Mouse (Mus musculus) hindbrain, embryonic 16.5 days (tissue): ENCODE measurements around the gene Gm43552. TPM values are rescaled to one million over a fixed set of nuclear protein-coding genes. Genes with fewer than 3 reads are reported as not detected.
"Not testable (repeated sequence)": the region's sequence is repeated elsewhere in the genome, so short reads cannot be mapped to it uniquely, and the experiment has no call there.

Experiments used
- ATAC-seq: fragments of 200-750 bp; cut with Nextera tagmentation; 2 replicates; pipeline ENCODE4 v1.8.0; 2017; ENCODE audit warnings: moderate TSS enrichment, moderate library complexity
- H3K27ac ChIP-seq: fragments of 300-500 bp; sonication (generic); 2 replicates; pipeline ENCODE4 v1.5.1; 2014; ENCODE audit warnings: low read depth, mild to moderate bottlenecking, control low read depth, low read length, moderate library complexity
- H3K27me3 ChIP-seq: fragments of 300-500 bp; sonication (generic); replicated peaks from 2 replicates; pipeline ENCODE4 v1.6.1; 2014; ENCODE audit warnings: low read length; ENCODE audit not compliant: control insufficient read depth, insufficient read depth
- H3K36me3 ChIP-seq: fragments of 300-500 bp; sonication (generic); 2 replicates; pipeline ENCODE4 v1.6.1; 2014; ENCODE audit warnings: mild to moderate bottlenecking, low read length, moderate library complexity, mixed read lengths; ENCODE audit not compliant: control insufficient read depth, insufficient read depth
- H3K4me1 ChIP-seq: fragments of 300-500 bp; sonication (generic); 2 replicates; pipeline ENCODE4 v1.6.1; 2014; ENCODE audit warnings: low read depth, low read length; ENCODE audit not compliant: control insufficient read depth, insufficient read depth
- H3K4me2 ChIP-seq: fragments of 300-500 bp; sonication (generic); 2 replicates; pipeline ENCODE4 v1.6.1; 2014; ENCODE audit warnings: mild to moderate bottlenecking, low read length, control low read depth, moderate library complexity
- H3K4me3 ChIP-seq: fragments of 300-500 bp; sonication (generic); 2 replicates; pipeline ENCODE4 v1.5.1; 2014; ENCODE audit warnings: mild to moderate bottlenecking, low read length, control low read depth, moderate library complexity
- H3K9ac ChIP-seq: fragments of 300-500 bp; sonication (generic); 2 replicates; pipeline ENCODE4 v1.6.1; 2014; ENCODE audit warnings: low read depth, mild to moderate bottlenecking, control low read depth, low read length, moderate library complexity
- H3K9me3 ChIP-seq: fragments of 300-500 bp; sonication (generic); 2 replicates; pipeline ENCODE4 v1.6.1; 2014; ENCODE audit warnings: mild to moderate bottlenecking, low read length, moderate library complexity; ENCODE audit not compliant: control insufficient read depth
- WGBS: fragments of 180-500 bp; shearing (Covaris S2); extraction: QIAGEN DNeasy Blood & Tissue Kit; methylation state at CpG from one replicate; pipeline ENCODE4 v1.1.7; 2014; 5-methylcytosine and 5-hydroxymethylcytosine counted together
- polyA plus RNA-seq: library from polyadenylated mRNA; unstranded; fragments of >200 nt; fragmentation: Nextera tagmentation; extraction: Ambion mirVana; gene quantifications from 2 replicates; pipeline ENCODE4 v1.2.1, GENCODE M21; 2015

Gm43552 gene
- not detected in 2 replicates for polyA plus RNA-seq

DNA sequence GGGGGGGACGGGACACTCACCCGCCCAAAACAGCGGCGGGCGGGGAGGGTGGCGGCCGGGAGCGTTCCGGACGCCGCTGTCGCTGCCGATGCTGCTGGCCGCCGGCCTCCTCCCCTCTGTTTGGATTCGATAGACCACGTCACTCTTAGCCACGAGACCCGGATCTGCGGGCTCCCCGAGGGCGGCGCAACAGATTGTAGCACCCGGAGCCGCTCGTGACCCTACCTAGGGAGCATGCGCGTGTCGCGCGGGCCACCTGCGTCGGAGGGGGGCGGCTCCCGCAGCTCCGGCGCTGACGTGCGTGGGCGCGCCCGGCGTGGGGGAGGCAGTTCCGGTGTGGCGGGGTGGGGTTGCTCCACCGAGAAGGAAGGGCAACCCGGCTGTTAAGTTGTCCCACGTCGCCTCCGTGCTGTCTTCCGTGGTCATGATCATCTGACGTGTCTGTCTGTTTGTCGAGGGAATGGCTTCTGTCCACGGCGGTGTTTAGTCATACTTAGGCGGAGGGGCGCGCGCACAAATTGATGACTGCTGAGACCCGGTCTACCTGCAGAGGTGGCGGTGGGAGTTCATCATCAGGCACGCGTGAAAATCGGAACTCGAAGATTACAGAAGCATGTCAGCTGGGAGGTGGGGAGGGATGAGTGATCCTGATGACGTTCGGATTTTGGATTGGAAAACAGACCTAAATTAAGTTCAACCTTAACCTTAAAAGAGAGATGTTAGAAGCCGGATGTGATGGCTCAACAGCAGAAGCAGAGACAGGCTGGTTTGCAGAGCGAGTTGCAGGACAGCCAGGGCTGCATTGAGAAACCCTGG lies at the start of gene Gm43552:
TSS of gene Gm43552 (minus strand) at position 118 of the 816 bp plus-strand sequence.
- Histone ChIP-seq H3K27ac (peak within 1 kb of the TSS; percentile 97), H3K4me2 (peak within 1 kb of the TSS; percentile 89), H3K27me3 (no peaks in the 10 kb centered on the region), H3K4me3 (peak within 1 kb of the TSS; percentile 96), H3K36me3 (no peaks in the 10 kb centered on the region; the same call in 1 of the 2 replicates), H3K9ac (peak within 1 kb of the TSS; percentile 97), H3K4me1 (peaks cover 18% of the 10 kb centered on the region), H3K9me3 (no peaks in the 10 kb centered on the region)
- WGBS, result under 1% methylated on average over 57 of the region's 69 CpGs
- ATAC-seq, result peak; percentile 96

DNA sequence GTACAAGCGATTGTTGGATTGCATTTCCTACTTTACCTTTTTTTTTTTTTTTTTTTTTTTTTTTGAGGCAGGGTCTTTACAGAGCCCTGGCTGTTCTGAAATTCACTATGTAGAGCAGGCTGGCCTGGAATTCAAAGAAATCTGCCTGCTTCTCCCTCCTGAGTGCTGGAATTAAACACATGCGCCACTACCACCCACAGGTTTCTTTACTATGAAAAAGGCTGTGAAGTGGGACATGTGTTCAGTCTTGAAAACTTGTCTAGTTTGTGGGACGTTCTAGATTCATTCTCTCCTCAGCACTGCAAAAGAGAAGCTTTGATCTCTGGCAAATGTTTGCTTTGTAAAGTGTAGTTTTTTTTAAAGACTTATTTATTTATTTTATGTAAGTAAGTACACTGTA lies 49.3 kb upstream of the Gm43552 start:
- Histone ChIP-seq H3K9me3 (no peaks in the 10 kb centered on the region), H3K9ac (no peak overlapping the region), H3K36me3 (no peaks in the 10 kb centered on the region), H3K4me2 (no peak overlapping the region), H3K27me3 (no peaks in the 10 kb centered on the region), H3K4me1 (peaks cover 10% of the 10 kb centered on the region), H3K4me3 (no peak overlapping the region), H3K27ac (no peak overlapping the region)
- no peak for ATAC-seq
- WGBS, result 86% methylated on average over 3 of the region's 3 CpGs

DNA sequence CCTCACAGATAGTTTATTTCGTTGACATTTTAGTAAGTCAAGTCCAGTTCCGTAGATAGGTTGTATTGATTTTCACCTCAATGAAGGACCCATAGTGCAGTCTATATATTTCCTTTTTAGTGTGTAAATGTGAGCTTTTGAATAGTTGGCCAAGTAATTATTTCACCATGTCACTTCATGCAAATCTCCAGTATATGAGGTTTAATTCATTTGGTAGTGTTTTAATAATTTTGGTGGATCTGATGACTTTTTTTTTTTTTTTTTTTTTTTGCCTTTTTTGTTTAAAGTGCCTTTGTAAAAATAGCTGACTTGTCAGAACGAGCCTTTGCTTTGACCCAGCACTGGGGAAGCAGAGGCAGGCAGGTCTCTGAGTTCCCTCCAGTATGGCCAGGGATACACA lies 47.2 kb upstream of the Gm43552 start:
- Histone ChIP-seq H3K27ac (no peak overlapping the region), H3K36me3 (no peaks in the 10 kb centered on the region), H3K4me2 (no peak overlapping the region), H3K4me3 (no peak overlapping the region), H3K9ac (no peak overlapping the region), H3K4me1 (peaks cover 10% of the 10 kb centered on the region), H3K27me3 (no peaks in the 10 kb centered on the region), H3K9me3 (no peaks in the 10 kb centered on the region)
- 90% methylated on average over 3 of the region's 3 CpGs for WGBS
- no peak for ATAC-seq

DNA sequence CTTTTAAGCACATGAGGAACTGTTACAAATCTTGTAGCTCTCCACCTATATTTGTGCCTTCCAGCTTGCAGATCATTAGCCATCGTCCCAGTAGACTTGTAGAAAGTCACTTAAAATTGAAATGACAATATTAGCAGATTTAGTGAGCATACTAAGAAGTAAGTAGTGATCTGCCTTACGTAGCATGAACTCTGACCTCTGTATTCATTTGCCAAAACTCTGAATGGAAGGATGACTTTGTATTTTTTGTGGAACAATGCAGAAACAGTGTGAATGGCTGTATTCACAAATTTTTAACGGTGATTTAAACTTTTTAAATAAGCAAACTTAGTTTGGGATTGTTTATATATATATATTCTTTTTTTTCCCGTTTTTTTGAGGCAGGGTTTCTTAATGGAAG lies 46.2 kb upstream of the Gm43552 start:
- no peaks in the 10 kb centered on the region for H3K9me3 ChIP-seq
- H3K27ac ChIP-seq, result no peak overlapping the region
- peaks cover 10% of the 10 kb centered on the region for H3K4me1 ChIP-seq
- no peak for ATAC-seq
- no peak overlapping the region for H3K9ac ChIP-seq
- H3K27me3 ChIP-seq, result no peaks in the 10 kb centered on the region
- 0 out of 2 replicates have a peak overlapping the region, but pooled peaks have one; percentile 8 for H3K4me3 ChIP-seq
- H3K36me3 ChIP-seq, result no peaks in the 10 kb centered on the region
- 13% methylated on average over 4 of the region's 4 CpGs for WGBS
- H3K4me2 ChIP-seq, result peak overlapping the region; percentile 53

DNA sequence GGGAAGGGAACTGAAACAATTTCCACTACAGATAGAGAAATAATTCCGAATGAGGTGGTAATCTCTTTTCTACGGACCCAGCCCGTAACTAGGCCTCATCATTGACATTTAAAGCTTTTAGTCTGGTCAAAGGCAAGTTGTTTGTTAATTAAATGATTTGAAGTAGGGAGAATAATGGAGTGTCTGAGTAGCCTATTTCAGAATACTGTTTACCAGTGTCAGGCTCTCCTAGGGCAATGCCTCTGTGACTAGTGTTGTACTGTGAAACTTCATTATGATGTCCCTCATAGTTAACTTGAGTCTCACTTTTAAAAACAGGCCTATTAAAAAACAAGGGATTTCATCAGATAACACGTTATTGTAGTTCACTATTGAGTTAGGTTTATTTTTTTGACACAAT lies 45.5 kb upstream of the Gm43552 start:
- Histone ChIP-seq H3K27me3 (no peaks in the 10 kb centered on the region), H3K9me3 (no peaks in the 10 kb centered on the region), H3K9ac (peak overlapping the region; percentile 98), H3K27ac (peak overlapping the region; percentile 98), H3K4me3 (peak overlapping the region; percentile 86), H3K4me2 (peak overlapping the region; percentile 73), H3K36me3 (no peaks in the 10 kb centered on the region), H3K4me1 (peaks cover 10% of the 10 kb centered on the region)
- no peak for ATAC-seq
- 1% methylated on average over 4 of the region's 4 CpGs for WGBS

DNA sequence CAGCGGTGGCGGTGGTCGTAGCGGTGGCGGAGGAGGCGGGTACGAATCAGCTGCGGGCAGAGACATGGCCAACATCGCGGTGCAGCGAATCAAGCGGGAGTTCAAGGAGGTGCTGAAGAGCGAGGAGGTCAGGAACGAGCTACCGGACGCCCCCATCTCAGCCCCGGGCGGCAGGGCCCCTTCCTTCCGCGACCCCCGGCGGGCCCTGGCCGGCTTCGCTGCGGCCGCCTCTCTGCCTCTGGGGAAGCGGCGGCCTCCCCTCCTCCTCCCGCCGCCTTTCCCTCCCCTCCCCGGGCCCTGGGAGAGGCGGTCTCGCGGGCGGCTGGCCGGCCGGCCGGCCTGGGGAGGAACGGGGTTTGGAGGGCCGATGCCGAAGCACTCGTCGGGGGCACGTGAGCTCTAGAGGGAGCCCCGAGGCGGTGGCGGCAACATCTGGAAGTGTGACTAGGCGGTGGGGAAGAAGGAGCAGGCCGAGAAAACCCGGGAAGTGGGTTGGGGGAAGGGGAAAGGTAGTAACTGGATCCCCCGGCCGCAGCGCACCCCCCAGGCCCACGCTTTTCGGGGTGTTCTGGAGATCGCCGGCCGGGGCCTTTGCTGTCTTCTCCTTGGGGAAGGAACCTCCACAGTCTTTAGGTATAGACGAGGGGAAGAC lies 44.9 kb upstream of the Gm43552 start:
- Histone ChIP-seq H3K27ac (peak overlapping the region; percentile 98), H3K27me3 (no peaks in the 10 kb centered on the region), H3K9ac (peak overlapping the region; percentile 98), H3K4me3 (peak overlapping the region; percentile 86), H3K9me3 (no peaks in the 10 kb centered on the region), H3K36me3 (no peaks in the 10 kb centered on the region), H3K4me1 (peaks cover 10% of the 10 kb centered on the region), H3K4me2 (peak overlapping the region; percentile 73)
- WGBS, result under 1% methylated on average over 43 of the region's 59 CpGs
- ATAC-seq, result peak; percentile 74

DNA sequence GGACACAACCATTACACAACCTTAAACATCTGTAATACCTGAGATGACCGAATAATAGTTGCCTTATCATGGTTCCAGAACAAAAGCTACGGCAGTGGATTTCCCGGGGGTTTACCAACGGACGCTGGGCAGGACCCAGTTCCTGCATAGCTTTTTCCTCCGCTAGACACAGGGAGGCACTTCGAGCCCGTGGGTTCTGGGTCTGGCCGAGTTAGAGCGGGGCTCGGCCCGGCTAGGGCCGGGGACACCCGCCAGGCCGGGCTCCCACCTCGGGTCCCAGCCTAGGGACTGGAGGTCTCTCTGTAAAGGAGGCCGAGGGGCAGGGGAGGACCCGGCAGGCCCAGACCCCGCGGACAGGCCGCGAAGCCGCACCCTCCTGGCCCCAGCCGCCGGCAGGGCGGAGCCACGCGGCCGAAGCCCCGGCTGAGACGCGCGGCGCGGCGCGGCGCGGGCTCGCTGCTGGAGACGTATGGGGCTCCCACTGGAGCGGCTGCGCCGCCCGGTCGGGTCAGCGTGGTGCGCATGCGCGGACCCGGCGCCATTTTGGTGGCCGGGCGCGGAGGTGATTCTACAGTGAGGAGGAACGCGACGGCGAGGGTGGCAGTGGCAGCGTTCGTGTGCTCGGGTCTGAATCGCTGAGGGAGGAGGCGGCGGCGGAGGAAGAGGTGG lies 44.3 kb upstream of the Gm43552 start, which contains the start of the genes Smim14 and Ube2k:
TSS of gene Smim14 (minus strand) at position 434 of the 669 bp plus-strand sequence.
TSS of gene Ube2k (plus strand) at position 483 of the 669 bp plus-strand sequence.
- under 1% methylated on average over 62 of the region's 66 CpGs for WGBS
- peaks cover 10% of the 10 kb centered on the region for H3K4me1 ChIP-seq
- no peaks in the 10 kb centered on the region for H3K36me3 ChIP-seq
- no peaks in the 10 kb centered on the region for H3K27me3 ChIP-seq
- ATAC-seq, result peak; percentile 96
- peak within 1 kb of the TSS; percentile 86 for H3K4me3 ChIP-seq
- H3K4me2 ChIP-seq, result peak within 1 kb of the TSS; percentile 73
- H3K9me3 ChIP-seq, result no peaks in the 10 kb centered on the region
- peak within 1 kb of the TSS; percentile 98 for H3K27ac ChIP-seq
- H3K9ac ChIP-seq, result peak within 1 kb of the TSS; percentile 98

DNA sequence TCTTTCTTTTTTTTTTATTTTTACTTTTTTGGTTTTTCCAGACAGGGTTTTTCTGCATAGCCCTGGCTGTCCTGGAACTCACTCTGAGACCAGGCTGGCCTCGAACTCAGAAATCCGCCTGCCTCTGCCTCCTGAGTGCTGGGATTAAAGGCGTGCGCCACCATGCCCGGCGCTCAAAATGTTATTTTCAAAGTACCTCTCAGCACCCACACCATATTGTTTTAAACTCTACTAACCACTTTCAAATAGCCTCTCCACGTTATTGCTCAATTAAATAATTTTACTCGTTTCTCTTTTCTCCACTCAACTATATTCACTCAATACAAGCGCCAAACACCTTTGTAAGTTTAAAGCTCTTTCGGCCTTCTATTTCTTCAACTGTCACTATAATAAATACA lies 43.4 kb upstream of the Gm43552 start:
- not testable (repeated sequence) for H3K27me3 ChIP-seq, ATAC-seq, H3K9me3 ChIP-seq, H3K36me3 ChIP-seq, H3K4me1 ChIP-seq
- H3K9ac ChIP-seq, result peak overlapping the region; percentile 98
- WGBS, result 83% methylated on average over 10 of the region's 10 CpGs
- H3K27ac ChIP-seq, result peak overlapping the region; percentile 98
- H3K4me2 ChIP-seq, result peak overlapping the region; percentile 73
- H3K4me3 ChIP-seq, result peak overlapping the region; percentile 86
